Mouse (Mus musculus): ENCODE measurements at regions not wholly inside any gene's neighbourhood (a gene's known extent, or its start where the extent isn't known, plus 50 kb on each side); places are given as distances from the start of the nearest gene placed in this dataset.
"Not testable (repeated sequence)": the region's sequence is repeated elsewhere in the genome, so short reads cannot be mapped to it uniquely, and the experiment has no call there.

DNA sequence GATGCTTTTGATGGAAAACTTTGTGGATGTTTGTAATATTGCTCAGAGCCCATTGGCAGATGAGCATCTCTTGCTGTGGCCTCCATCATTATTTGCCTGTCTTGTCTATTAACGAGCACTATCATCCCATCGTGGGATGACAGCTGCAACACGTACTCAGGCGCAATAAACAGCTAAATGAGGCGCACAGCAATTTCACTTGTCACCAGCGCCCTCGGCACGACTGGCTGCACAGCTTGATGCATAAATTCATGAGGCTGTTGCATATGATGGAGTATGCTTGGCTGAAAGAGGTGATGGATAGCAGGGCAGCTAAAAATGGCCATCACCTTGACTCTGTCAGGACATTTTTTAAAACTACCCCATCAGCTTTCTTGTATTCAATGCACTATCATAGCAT lies 853.1 kb upstream of the Pou3f2 start:
- DNase-seq (ENCODE audit: low read depth, low spot score): no peak

DNA sequence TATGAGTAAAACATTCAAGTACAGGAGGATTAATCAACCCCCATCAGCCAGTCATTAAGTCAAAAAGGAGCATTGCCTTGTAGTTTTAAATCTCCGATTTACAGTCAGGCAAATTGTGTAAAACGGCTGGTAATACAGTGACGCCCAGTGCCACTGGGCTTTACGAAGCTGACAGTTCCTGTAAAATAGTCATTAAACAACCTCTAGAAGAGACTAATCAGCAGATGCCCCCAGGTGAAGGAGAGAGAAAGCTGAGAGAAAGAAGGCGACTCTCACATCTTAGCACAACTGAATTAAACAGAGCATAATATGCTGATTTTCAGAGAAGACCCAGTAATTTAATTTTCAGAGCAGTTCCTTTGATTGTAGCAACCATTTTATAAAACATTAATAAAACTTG lies 850.3 kb upstream of the Pou3f2 start:
- no peak for DNase-seq (ENCODE audit: low read depth, low spot score)

DNA sequence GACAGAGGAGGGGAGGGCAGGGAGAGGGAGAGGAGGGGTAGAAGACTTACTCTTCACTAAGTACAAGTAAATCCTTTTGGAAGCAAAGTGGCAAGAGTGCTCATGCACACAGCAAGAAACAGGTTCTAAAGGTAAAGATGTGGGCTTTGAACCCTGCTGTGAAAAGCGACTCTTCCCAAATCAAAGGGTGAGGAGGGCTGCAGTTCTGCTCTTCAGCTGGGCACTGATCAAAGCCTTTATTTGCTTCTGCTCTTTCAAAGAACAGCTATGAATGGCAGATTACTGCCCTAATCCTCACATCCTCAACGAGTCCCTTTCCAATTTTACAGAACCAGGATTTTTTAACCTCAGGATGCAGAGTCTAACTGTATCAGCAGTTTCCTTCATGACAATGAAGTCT lies 812.5 kb upstream of the Pou3f2 start:
- DNase-seq (ENCODE audit: low read depth, low spot score): no peak

DNA sequence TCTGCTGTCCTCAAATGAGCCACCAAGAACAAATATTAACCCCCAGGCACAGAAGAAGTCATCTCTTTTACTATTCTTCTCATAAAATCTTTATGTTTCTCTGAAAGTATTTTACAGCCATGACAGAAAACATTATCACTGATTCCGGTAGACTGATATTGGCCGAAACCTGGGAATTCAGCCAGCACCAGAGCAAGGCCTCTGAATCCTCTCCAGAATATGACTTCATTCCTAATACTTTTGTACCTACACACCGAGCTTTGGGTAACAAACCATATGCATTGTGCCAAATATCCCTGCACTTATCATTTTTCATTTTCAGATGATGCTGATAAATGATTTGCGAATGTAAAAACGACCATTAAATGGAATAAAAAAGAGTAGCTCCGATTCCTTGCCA lies 791.9 kb upstream of the Pou3f2 start:
- DNase-seq (ENCODE audit: low read depth, low spot score): no peak

DNA sequence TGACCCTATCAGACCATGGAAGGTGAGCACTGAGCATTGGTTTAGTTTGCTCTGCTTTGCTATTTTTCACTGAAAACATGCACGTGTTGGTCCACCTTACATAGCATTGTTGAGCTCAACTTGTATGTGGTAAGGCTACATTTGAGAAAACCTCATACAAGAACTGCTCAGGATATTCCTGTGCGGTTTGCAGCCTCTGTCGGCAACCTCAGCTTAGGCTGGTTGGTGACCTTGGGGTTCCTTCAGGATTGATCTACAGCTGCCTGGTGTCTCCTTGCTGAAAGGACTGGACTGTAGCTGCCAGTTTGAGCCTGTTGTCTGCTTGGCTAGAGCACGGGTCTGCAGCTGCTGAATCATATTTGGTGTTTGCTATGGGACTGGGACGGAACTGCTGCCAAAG lies 787.0 kb upstream of the Pou3f2 start:
- DNase-seq (ENCODE audit: low read depth, low spot score): no peak

DNA sequence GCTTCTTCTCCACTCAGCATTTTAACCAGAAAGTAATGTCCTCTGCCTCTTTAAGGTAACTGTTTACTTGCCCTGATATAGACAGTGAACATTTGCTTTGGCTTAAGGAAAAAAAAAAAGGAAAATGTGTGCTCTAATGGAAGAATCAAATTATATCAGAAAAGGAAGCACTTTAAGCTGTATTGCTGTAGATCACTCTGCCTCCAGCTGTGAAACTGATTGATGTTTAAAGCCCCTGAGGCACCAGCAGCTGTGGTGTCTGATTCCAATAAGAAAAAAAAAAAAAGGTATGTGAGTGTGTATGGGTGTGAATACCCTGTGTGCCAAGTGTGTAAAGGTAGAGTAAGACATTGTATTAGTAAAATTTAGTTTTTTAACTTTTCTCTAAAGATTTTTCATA lies 783.8 kb upstream of the Pou3f2 start:
- DNase-seq (ENCODE audit: low read depth, low spot score): peak; percentile 13

DNA sequence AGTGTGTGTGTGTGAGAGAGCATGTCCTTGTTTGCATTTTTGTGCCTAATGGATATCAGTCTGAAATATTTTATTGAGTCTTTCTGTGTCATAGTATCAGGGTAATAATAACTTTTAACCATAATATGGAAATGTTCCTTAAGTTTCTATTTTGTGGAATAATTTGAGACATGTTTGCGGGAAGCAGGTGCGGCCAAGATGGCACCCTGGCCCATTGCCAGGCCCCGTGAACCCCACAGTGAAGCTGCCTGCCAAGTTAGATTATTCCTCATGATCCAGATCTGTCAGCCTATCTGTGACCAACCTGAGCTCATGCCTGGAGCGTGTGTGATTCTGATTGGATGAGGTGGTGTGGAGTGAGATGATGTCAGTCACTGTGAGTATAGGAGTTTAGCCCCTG lies 772.2 kb upstream of the Pou3f2 start:
- no peak for DNase-seq (ENCODE audit: low read depth, low spot score)

DNA sequence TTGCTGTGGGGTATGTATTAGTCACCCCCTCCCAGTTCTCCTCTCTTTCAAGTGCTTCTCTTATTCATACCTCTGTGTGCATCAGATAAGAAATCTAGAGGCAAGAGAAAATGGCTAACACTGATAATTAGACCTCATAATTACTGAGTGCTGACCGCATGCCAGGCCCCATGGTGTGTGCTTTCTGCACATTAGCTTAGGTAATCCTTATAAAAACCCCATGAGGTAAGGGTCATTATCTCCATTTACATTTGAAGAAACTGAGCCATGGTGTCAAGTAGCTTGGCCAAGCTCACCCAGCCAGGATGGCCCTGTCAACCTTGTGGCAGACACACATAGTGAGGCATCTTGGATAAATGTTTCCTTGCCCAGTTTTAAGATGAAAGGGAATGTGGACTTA lies 746.8 kb upstream of the Pou3f2 start:
- no peak for DNase-seq (ENCODE audit: low read depth, low spot score)

DNA sequence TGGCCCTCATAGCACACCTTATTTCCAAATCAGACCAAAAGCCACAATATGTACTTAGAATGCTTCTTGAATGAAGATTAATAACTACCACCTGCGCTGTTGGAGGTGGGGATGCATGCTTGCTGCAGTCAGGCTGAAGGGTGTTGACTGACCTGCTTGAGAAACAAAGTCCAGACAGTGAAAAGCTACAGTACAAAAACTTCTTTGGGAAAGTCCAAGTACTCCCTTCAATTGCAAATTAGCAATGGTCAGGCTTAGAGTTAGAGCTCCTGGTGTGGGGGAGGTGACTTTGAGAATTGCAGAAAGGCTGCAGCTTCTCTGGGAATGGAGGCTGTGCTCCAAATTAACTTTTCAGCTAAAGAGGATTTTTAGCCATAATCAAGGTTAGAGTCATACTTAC lies 706.6 kb upstream of the Pou3f2 start:
- DNase-seq (ENCODE audit: low read depth, low spot score): peak; percentile 77

DNA sequence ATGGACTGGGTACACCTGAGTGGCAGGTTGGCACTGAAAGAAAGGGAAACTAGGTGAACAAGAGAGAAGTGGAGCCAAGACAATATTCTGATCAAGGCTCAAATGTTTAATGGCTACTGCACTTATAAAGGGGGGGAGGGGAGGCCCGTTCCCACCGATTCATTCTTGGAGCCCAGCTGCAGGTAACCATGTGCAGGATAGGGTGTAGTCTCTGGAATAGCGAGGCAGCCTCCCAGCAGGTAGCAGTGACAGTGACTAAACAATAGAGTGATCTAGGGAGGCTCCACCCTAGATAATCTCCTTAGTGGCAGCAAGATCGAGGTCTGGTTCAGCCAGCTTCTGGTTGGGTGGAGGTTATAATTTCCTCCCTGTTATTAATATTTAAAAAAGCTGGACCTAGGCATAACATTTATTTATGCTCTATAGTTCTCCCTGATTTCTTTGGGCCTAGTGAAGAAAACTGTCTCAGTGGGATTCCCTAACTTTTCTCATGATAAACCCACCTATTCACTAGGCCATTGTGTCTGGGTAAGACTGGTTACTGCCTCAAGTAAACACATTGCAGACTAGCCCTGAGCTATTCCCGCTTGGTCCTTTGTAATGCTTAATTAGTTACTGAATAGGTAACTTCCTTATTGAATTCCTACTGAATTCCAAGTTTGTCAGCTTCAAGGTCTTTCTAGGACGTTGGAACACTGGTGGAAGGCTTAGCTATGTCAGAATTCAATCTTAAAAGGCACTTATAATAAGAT lies 705.4 kb upstream of the Pou3f2 start:
- DNase-seq (ENCODE audit: low read depth, low spot score): peak; percentile 94

DNA sequence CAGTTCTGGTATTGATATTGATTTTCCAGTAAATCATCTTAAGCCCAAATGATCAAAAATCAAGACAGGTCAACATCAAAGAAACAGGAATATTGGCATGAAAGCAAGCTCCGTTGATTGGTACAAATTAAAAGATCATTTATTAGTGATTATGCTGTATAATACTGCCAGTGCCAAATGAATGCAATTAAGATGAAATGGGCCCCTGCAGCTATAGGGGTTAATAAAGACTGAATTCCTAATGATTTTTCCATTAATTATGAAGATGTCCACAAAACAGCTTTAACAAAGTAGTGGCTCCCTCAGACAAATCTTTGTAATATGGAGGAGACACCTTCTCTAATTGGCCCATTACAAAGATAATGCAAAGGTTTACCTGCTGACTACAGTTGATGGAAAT lies 685.6 kb upstream of the Pou3f2 start:
- DNase-seq (ENCODE audit: low read depth, low spot score): no peak

DNA sequence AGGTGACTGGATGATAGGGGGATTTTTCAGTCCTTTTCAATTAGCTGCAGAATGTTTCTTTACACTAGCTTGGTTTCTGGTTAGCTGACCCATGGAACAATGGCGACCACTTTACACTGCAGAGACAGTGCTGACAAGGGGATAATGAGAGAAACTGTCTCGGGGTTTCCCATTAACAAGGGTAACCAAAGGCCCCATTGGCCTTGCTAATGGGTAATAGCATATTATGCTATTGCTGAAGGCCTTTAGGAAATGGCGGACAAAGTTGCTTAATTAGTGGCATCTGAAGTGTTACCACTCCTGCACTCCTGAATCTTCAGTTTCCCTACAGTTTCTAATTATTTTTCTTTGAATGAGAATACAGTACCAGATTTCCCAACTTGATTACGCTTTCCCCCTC lies 685.2 kb upstream of the Pou3f2 start:
- no peak for DNase-seq (ENCODE audit: low read depth, low spot score)

DNA sequence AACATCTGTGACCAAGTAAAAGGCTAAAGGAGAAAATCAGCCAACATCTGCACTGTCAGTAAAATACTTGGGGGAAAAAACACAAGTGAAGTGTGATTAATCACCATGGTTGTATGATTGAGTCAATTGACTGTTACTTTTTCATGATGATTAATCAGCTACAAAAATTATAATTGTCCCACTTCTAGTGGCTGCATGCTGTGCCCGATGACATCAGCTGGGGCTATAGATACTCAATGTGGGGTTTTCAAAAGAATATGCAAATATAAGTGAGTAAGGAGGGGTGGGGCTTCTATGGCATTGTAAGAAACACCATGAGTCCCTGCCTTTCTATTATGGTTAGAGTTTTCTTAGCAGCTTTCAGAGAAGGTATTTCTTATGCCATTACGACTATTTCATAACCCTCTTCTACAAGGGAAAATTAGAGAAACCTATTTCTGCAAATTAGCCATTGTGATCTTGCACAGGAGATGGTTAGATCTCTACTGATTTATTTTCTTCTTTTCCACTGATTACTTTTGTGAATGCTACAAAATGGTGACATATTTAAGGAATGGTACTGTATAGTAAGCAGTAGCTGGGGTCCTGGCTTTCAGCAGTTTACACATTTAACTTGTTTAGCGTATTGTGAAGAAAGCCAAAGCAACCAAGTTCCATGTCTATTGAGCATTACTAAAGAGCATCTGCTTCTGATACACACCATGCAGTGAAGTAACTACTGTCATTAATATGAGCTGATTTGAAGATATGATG lies 660.1 kb upstream of the Pou3f2 start:
- no peak for DNase-seq (ENCODE audit: low read depth, low spot score)

DNA sequence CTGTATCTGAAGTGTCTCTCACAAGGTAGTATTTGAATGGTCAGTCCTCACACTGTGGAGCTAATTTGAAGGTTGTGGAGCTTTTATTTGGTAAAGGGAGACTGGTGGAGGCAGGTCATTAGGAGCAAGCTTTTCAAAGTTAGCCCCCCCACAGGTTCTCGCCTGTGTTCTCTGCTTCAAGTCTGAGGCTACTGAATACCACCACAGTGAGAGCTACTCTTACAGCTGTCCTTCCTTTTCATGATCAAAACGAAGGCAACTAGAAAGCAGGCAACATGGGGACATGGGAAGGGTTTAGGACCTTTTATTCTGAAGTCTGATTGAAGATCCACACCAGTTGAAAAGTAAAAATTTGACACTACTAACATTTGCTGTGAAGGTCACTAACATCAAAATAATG lies 645.2 kb upstream of the Pou3f2 start:
- DNase-seq (ENCODE audit: low read depth, low spot score): no peak

DNA sequence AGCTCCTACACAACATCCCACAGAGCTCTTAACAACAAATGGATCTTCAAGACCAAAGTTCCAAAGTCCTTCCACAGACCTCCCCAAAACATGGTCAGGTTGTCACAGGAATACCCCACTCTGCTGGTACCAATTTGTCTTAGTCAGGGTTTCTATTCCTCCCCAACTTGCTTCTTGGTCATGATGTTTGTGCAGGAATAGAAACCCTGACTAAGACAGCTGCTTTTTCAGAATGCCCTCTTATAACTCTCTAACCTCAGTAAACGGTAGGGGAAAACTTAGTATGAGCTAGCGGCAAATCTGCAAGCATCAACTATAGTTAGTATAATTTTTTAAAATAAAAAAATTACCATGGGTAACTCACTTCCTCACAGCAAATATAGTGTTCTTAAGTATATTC lies 613.3 kb upstream of the Pou3f2 start:
- peak; percentile 77 for DNase-seq (ENCODE audit: low read depth, low spot score)

DNA sequence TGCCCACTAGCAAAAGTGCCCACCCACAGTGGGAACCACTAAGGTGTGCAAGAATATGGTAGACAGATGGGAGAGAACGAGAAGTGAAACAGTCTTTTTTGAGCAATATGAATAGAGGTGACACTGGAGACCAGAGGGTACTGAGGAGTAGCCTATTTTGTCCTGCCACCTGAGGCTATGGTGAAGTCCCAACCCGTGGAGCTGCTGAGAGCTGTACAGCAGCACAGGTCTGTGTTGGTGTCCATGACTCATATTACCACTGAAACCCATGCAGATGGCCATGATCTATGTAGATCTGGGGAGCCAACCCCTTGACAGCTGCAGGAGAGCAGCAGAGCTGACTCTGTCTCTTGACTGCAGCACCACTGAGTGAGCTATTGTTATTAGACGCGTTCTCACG lies 591.4 kb upstream of the Pou3f2 start:
- no peak for DNase-seq (ENCODE audit: low read depth, low spot score)

DNA sequence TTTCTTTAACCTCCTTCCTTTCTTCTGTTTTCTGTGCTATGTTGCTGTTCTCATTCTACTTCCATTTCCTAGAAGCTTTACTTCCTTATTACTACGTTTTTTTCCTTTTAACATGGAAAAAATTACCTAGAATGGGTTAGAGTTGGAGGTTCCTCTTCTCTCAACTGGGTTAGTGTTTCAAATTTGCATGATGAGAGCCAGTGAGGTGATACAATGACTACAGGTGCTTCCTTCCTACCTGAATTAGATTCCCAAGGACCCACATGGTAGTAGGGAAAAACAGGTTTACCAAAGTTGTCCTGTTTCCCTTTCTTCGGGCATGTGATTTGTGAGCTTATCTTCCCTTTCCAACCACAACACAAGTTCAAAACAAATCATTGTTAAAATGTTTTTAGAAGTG lies 589.4 kb upstream of the Pou3f2 start:
- no peak for DNase-seq (ENCODE audit: low read depth, low spot score)

DNA sequence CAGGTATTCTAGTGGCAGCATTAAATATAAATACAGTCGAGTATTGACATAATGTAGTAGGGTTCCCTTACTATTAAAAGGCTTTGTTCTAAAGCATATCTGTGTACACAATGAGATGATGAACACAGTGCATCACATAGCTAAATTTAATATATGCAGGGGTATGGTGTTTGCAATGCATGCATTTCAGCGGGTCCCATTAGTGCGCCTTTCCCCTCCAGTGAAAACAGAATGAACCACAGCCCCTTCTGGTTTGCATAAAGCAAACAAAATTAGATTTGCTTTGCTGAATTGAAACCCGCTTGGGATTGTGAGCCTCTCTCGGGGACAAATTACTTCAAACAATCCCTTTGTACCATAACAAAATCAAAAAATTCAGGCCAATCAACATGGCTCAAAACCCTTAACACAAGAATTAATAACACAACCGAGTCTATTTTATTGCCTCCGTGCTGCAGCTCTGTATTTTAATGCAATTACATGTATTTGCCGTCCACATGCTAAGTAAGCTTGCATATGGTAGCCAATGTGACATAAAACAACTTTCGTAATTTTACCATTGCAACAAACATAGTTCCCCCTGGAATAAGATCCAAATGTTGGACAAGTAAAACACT lies 562.6 kb upstream of the Pou3f2 start:
- no peak for DNase-seq (ENCODE audit: low read depth, low spot score)

DNA sequence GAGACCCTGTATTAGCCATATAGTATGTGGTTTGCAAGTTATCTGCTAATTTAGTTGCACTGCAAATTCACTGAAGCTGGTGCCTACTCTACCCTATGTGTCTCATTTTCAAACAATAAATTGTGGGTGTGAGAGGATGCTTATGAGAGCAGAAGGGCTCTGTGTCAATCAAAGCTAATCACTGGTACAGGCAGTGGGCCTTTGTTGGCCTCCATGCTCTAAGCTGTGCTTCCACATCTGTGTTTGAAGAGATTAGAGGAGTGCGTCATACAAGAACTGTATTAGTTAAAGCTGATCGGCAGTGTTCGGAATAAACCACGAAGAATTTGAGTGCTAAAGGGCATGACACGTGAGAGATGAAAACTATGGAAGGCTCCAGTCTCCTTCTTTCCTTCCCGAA lies 549.6 kb upstream of the Pou3f2 start:
- DNase-seq (ENCODE audit: low read depth, low spot score): no peak

DNA sequence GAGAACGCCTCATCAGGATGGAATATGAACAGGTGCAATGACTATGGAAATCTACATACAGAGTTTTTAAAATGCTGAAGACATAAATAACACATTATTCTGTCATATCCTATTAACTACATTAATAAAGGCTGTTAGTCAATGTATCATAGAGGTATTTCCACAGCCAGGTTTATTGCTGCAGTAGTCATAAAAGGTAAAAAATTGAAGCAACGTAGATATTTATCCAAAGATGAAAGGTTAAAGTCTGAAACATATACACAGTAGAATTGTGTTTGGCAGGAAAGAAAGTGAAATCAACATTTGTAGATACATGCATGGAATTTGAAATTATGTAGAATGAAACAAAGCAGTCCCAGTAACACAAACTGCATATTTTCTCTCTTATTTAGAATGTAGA lies 543.1 kb upstream of the Pou3f2 start:
- DNase-seq (ENCODE audit: low read depth, low spot score): no peak

DNA sequence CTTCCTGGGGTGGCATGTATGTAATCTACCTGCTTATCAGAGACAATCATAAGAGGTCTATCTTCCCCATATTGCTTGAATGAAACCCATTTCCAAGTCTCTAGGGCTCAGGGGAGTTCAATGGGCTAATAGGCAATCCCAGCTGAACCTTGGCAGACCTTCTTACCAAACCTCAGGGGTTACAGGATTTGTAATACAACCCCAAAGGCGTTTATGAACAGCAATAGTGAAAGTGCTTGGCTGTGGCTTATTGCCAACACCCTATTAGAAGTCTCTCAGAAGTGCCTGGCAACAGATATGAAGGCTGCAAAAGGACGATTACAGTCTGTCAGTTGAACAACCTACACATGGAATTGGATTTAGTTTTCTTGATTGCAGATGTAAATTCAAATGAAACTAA lies 534.0 kb upstream of the Pou3f2 start:
- DNase-seq (ENCODE audit: low read depth, low spot score): no peak

DNA sequence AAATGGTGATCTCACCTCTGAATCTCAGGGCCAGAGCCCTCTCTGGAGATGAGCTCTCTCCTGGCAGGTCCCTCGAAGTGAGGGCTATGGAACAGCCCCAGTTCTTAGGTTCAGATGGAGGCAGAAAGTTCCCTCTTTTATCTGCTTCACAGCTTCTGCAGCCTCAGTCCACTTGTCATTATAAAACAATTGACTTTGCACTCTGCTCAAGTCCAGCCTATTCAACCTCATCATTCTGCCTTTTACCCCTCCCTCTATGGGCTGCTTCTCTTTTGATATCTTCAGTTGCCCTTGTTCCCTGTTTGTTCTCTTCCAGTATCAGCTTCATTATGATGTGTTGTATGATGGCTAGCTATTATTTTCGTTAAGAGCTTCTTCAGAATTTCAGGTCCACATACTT lies 522.2 kb upstream of the Pou3f2 start:
- no peak for DNase-seq (ENCODE audit: low read depth, low spot score)

DNA sequence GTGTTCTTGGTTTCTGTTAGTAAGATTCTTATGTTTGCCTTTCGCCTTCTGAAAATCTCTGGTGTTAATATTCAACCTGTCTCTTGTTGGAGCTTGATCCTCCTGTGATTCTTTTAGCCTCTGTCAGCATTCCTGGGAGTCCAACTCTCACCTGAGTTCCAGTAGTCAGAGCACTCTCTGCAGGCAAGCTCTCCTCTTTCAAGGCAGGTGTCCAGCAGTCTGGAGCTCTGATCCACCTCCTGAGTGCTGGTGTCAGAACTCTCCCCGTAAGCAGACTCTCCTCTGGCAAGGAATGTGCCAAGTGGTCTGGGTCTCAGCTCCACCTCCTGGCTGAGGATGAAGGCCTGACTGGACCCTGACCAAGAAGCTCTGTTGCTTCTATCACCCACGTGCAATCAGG lies 521.0 kb upstream of the Pou3f2 start:
- DNase-seq (ENCODE audit: low read depth, low spot score): not testable (repeated sequence)
